Mouse (Mus musculus) gastrocnemius, postnatal 25 days (tissue): ENCODE measurements around the gene Nckap5. TPM values are rescaled to one million over a fixed set of nuclear protein-coding genes. Genes with fewer than 3 reads are reported as not detected.

Experiments
- DNase-seq: peaks from one replicate; pipeline ENCODE4 v3.0.0; 2022
- total RNA-seq, 2 experiments: library from RNA; stranded (reverse); gene quantifications; 1 replicate in 1 of 2; 2 replicates in 1 of 2; pipeline ENCODE4 v1.2.3; 2021

Gene Nckap5
- total RNA-seq, 2 experiments from 2014 or later, result 0.56 to 1.3 TPM

- DNase-seq, result no peak
Measured at GRCm38 (mm10) chr1:126765506-126766170, 65.0 kb downstream of the Nckap5 start.

GRCm38 (mm10) chr1:126764201-126764600, 66.4 kb downstream of the Nckap5 start:
- no peak for DNase-seq

DNA sequence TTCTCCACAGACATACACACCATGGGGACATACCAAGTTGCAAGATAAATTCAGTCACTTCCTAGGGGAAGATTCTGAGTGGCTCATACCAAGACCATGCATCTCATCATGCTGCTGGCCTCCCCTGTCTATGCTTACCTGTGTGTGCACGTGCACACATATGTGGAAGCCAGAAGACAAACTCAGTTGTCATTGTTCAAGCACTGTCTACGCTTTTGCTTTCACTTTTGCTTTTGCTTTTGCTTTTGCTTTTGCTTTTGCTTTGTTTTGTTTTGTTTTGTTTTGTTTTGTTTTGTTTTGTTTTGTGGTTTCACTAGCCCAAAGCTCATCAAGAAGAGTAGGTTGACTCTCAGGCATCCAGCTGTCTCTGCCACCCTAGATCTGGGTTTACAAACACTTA, 67.4 kb downstream of the Nckap5 start:
- DNase-seq, result no peak

- no peak for DNase-seq
Measured at GRCm38 (mm10) chr1:126760386-126760785, 70.2 kb downstream of the Nckap5 start.

DNA sequence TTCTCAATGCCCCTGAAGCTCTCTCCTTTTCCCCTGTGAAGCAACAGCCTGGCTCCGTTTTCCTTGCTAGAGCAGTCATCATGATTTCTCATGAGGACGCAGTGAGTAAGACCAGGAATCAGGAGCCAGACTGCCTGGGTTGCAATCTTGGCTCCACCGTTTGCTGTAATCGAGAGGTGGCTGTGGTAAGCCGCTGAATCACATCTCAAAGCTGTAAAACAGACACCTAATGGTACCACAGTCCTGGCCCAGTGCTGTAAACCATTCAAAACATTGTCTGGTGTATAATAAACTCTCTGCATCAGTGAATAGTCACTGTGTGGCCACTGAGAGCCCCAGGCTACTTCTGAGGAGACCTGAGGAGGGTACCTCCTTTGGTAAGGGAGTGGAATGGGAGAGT, 74.9 kb downstream of the Nckap5 start:
- peak; percentile 25 for DNase-seq

DNA sequence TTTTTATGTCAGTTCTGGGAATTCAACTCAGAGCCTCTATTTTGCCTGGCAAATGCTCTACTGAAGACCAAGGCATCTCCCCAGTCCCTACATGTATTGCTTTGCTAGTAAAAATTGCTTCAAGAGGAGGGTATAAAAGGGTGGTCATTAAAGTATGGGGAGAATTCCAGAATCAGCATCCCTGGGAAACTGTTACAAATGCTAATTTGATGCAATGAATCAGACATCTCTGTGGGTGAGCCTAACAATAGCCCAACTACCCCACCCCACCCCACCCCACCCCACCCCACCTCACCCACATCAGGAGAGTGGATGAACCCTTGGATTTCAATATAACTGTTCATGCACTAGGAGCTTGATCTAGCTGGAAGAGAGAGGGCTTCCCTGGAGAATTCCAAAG, 77.0 kb downstream of the Nckap5 start:
- no peak for DNase-seq

DNA sequence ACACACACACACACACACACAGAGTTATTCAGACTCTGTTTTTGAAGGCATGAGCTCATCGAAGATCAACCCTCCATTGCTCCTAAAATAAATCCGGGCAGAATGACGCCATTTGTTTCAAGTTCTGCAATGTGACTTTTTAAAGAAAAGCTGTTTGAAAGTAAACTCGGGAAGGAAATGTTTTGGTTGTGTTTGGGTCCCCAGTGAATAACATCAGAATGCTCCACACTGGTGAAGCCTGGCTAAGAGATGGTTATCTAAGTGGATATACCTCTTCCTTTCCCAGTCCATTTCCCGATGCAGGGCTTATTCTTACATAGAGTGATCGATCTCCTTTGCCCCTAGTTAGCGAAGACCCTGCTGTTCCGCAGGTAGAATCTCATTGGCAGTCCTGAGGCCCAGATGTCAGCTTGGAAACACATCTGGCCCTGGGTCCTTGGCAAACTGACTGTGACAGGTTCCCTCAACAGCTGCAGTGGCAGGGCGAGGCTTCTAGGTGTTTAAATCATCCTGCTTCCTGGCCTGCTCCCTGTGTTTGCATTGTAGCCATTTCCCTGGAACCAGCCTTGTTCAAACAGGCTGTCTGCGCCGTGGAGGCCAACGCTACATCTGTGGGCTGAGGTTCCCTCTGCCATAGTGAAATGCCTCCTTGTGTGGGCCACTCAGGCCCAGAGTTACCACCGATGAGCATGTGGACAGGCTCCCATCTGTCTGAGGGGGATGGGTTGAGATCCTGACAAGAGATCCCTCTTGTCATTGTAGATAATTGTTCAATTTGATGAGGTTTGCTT, 78.2 kb downstream of the Nckap5 start:
- DNase-seq, result no peak

GRCm38 (mm10) chr1:126751137-126751536, 79.5 kb downstream of the Nckap5 start:
- no peak for DNase-seq

- no peak for DNase-seq
Measured at GRCm38 (mm10) chr1:126750156-126750555, 80.4 kb downstream of the Nckap5 start.

DNA sequence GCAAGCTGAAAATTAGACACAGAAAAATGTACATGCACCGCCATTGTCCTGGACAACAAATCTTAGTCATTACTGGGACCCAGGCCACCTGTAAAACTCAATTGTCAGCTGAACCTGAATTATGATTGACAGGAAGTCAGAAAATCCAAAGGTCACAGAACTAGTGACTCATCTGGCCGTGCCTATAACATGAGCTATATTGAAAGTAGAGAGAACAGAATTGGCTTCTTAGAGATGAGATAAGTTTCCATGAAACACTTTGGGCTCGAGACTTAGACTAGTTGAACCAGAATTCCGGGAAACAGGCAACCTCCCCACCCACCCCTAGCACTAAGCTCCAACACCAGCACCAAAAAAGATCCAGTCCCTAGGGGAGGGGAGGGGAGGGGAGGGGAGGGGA, 82.7 kb downstream of the Nckap5 start:
- DNase-seq, result no peak

- no peak for DNase-seq
Measured at GRCm38 (mm10) chr1:126745482-126746136, 85.0 kb downstream of the Nckap5 start.

GRCm38 (mm10) chr1:126744631-126745305, 85.8 kb downstream of the Nckap5 start:
- DNase-seq, result no peak

DNA sequence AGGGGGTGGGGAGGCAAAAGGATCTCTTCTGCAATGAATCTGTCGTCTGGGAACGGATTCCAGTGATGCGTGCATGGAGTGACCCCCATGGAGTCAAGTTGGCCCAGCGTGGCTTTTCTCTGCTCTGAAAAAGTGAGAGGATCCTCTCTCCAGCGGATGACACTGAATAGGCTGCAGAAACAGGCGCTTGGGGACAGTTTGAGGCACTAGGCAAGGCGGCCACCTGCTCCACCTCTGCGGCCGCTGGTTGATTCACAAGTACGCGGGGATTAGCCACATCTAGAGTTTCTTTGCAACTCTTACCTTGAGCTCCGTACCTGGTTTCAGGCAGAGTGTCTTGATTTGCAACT, 92.3 kb downstream of the Nckap5 start:
- DNase-seq, result no peak

DNA sequence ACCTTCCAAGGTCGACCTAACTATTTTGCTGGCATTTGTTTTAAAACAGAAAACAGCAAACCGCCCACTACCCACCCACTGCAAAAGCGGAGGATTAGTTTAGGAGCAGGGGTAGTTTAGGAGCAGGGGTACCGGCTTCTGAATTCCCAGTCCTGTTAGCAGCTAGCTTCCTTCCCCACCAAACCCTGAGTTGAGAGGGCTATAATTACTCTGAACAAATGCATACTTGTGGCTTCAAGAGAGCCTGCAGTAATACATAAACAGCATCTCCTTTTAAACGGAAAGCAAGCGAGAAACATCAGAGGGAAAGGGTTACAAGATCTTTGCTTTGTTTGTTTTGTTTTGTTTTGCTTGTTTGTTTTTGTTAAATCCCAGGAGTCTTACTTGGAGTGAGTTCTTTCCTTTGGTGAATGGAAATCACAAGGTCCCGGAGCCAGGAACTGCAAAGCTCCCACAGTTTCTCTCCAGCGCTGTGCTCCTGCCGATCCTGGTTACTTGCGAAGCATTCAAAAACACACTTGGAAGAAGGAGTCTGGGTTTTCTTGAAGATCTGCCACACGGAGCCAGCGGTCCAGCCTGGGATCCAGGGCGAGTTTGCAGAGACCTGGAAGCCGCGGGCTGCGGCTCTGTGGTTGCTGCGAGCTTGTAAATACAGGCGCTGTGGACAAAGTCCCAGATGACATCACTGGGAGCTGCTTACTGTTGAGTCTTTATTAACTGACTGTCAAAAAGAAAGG, 92.9 kb downstream of the Nckap5 start:
- DNase-seq, result peak; percentile 24

GRCm38 (mm10) chr1:126731691-126732090, 98.9 kb downstream of the Nckap5 start:
- no peak for DNase-seq

DNA sequence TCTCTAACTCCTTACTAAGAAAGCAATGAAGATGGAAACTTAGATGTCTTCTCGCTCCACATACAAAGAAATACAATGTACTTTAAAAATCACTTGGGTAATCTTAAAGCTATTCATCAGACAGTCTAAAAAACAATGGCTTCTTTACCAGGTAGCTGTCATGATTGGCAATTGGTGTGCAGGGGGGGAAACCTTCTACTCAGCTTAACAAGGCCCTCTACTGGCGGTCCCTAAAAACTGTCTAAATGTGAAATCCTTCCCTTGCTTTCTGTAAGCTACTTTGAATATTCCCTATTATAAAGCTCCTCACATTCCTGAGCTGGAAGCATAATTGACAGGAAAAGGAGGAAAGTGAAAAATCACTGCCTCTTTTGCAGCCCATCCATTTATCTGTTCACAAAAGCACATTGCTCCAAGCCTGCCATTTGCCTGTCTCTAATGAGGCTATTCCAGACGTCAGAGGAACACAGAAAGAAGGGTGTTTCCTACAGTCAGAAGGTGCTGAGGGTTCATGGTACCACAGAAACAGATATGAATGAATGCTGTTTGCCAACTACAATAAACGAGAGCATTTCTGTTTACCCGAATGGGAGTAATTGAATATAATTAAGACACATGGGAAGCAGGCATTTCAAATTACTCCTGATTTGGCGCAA, 104.1 kb downstream of the Nckap5 start:
- no peak for DNase-seq

DNA sequence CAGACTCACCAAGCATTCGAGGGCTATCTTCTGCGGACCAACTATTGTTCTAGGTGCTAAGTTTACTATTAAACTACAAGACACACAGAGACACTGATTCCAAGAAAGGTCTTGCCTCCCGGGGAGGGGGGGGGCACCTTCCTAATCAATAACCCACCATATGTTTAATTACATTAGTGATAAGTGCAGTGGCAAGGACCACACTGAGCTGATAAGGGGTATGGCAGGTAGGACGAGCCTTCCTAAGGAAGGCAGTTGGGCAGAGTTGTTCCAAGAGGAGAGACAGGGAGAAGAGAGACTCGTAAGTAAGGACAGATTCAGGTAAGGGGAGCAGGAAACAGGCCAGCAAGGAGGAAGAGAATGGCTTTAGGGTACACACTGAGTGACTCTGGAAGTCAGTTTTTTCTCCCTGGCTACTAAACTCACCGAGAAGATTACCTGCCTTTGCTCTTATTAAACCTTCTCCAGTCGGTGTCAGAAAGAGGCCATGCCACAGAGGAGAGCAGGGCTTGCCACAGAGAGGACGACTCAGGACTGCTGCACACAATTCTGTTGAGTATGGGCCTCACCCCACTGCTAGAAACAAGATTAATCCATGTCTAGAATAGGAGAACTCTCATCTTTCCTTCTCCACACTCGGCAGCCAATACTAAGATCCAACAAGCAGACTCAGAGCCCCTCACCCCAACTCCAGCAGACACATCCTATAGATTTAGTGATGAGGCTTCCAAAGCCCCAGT, 104.8 kb downstream of the Nckap5 start:
- no peak for DNase-seq

DNA sequence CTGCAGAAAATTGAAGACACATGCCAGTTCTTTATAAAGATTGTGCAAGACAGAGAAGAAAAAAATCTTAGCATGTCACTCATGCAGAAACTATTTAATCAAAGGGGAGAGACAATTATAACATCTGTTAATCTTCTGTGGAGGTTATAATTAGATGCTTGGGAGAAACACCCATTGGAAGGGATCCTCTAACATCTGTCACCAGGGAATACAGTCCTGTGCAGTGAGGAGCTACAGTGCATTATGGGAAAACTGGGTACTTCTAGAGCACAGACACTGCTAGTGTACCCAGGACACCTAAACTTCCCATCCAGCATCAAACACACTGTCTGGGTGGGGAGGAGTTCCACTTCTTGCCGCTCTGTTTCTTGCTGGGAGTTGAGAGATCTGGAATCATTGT, 108.7 kb downstream of the Nckap5 start:
- DNase-seq, result no peak

DNA sequence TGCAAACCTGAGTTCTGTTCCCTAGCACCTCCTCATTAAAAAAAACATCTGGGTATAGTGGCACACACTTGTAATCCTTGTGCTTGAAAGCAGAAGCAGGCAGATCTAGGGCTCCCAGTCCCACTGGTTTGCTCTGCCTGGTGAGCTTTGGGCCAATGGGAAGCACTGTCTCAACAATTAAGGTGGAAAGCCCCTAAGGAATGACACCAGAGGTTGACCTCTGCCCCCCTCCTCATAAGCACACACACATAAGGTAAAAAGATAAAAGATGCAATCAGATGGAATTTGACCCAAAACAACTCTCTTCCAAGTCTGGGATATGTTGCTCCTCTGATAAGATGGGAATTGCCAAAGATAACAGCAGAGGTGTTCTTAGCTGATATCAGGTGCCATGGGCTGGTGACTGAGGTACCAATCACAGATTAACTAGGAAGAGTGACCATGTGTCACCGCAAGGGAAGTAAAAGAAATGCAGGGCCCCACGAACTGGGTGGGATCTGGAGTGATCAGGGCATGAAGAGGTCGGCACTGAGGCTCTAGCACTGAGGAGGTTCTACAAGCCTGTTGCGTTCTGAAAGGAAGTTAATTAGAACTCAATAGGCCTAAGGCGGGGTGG, 110.8 kb downstream of the Nckap5 start:
- DNase-seq, result no peak

GRCm38 (mm10) chr1:126706611-126707010, 124.0 kb downstream of the Nckap5 start:
- no peak for DNase-seq

DNA sequence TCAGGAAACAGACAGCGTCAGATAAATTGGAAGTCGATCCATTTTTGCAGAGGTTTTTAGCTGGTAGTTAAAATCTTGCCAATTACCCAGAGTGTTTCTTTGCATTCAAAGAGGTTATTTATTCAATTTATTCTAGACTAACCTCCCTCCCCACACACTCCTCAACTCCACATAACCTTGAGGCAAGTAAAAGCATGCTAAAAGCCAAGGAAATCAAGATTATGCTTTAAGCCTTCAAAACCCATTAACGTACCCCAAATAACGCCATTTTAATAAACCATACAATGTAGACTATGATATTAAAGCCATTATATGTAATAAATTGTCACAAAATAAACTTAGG, 129.7 kb downstream of the Nckap5 start:
- no peak for DNase-seq
